Mouse (Mus musculus) adrenal gland, postnatal 25 days (tissue): ENCODE data around the gene Chil1. TPM values are rescaled to one million over a fixed set of nuclear protein-coding genes. Genes with fewer than 3 reads are reported as not detected.

Source experiments
- DNase-seq: peaks from one replicate; pipeline ENCODE4 v3.0.0; 2021; ENCODE audit warnings: mixed read lengths
- total RNA-seq: library from RNA; stranded (reverse); gene quantifications from 2 replicates; pipeline ENCODE4 v1.2.3, GENCODE M21; 2021

Chil1 gene
- total RNA-seq, 1 experiment from 2014 or later: 1.5 TPM

DNA sequence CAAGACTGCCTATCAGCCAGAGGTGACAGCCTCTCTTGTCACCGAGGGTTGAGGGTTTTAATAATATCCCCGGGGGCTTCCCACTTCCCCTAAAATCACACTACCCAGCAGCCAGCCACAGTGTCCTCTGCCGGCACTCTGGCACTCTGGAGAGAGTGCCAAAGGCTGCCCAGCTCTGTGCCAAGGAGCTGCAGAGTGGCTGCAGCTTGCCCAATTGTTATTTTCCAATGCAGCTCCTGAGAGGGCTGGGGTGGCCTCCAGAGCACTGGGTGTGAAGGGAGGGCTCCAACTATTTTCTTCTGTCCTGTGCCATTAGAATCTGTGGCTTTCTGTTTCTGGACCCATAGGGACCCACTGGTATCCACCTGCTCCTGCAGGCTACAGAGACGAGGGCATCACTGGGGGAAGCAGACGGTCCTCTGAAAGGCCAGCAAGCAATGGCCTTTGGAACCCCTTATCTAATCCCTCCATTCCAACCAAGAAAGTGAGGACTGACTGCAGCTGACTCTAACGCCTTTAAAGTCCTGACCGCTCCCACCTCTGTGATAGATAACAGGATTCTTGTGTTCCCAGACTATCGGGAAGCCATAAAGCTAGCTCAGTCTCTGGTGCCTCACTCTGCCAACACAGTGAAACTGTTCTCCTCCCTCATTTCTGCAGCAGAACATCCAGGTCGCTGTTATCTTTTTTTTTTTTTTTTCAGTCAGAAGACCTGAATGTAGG lies 23.5 kb downstream of the Chil1 start:
- DNase-seq: no peak

- DNase-seq: no peak
Measured at GRCm38 (mm10) chr1:134206085-134206484, 24.1 kb downstream of the Chil1 start.

DNA sequence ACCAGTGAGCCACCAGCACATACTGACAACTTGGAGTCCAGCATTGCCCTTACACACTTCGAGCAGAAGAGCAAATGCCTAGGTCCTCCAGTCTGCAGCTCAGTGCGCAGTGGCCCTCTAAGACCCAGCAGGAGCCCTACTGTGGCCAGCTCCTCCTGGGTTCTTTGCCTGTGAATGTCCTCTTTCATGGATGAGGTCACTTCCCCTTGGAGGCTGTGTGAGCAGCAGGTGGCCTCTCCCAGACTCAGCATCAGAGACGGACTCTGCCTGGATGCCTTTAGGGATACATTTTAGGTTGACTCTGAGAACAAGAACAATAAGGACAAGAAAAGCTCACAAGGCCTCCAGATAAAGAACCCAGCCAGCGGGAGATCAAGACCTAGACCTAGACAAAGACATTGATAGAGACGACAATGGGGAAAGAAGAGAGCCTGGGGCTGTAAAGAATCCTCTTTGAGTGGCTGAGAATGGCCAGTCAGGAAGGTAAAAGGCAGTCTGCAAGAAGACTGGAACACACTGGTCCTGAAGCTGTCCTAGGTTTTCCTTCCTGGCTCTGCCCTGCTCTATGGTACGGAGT lies 28.3 kb downstream of the Chil1 start:
- no peak for DNase-seq

GRCm38 (mm10) chr1:134211043-134211442 lies 29.1 kb downstream of the Chil1 start:
- no peak for DNase-seq

GRCm38 (mm10) chr1:134211631-134212030 lies 29.7 kb downstream of the Chil1 start:
- DNase-seq: no peak

GRCm38 (mm10) chr1:134212351-134212750 lies 30.4 kb downstream of the Chil1 start:
- no peak for DNase-seq

GRCm38 (mm10) chr1:134213405-134213804 lies 31.4 kb downstream of the Chil1 start:
- DNase-seq: no peak

- no peak for DNase-seq
Measured at GRCm38 (mm10) chr1:134215059-134215458, 33.1 kb downstream of the Chil1 start.

GRCm38 (mm10) chr1:134215751-134216628 lies 34.0 kb downstream of the Chil1 start:
- no peak for DNase-seq

GRCm38 (mm10) chr1:134216629-134216971 lies 34.6 kb downstream of the Chil1 start:
- DNase-seq: no peak

GRCm38 (mm10) chr1:134217028-134217481 lies 35.1 kb downstream of the Chil1 start:
- peak; percentile 65 for DNase-seq

DNA sequence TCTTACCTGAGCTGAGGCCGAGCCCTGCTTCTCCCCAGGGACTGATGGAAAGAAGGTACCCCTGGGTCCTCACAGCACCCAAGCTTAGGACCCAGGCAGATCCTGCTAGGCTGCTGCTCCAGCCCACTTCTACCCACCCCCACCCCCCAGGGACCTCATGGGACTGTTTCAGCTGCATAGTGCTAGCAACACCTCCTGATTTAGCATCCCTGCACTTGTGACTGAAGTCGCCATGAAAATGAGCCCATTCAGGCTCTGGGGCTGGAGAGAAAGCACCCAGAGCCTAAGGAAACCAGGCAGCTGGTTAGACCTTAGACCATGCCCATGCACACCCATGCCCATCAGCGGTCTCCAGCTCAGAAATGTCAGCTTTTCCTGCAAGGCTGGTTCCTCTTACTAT lies 36.0 kb downstream of the Chil1 start:
- DNase-seq: no peak

GRCm38 (mm10) chr1:134219608-134220007 lies 37.6 kb downstream of the Chil1 start:
- DNase-seq: no peak

DNA sequence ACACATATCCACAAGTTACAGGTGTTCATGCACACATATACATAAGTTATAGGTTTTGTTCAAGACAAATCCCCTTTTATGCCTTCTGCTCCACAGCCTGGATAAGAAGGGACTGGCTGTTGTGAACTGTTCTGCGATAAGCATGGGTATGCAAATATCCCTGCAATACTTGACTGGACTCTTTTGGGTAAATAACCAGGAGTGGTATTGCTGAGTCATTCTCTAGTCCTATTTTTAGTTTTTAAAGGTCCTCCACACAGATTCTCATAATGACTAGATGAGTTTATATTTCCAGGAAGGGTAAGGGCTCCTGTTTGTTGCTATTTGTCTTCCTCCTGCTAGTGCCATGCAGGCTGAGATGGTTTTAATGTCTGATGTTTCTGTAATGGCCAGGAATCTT lies 39.2 kb downstream of the Chil1 start:
- DNase-seq: no peak

DNA sequence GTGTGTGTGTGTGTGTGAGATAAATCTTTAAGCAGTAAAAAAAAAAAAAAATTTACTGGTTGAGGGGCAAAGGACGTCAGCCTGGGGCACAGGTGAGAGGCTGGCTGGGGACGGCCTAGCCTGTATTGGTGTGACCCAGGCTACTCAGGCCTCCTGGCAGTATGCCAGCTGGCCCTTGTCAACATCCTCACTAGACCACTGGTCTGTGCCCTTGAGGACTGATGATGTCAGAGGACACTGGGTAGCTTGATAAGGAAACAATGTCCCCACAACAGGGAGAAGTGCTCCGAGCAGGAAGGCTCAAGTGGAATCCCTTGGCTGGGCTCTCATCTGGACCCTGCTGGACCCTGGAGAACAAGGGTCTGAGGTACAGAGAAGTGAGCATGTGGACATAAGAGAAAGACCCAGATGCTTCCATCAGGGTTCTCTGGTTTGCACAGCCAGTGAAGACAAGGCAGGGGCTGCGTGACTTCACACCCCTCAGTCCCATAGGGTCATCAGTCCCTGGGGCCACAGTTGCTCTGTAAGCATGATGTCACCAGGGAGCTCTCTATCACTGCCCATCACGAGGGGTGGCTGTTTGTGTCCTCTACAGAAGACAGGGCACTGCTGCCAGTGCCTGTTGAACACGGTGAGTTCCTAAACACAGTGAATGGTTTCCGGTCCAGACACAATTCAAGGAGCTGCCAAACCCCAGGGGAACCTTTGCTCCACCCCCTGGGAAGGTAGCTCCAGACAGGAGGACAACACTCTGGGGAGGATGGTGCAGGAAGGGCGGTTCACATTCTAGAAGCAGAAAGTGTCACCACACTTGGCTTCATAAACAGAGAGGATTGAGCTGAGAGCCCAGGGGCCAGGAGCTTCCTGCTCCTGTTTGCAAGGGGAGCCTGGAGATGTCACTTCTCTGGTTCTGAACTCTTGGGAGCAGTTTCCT lies 40.4 kb downstream of the Chil1 start:
- DNase-seq: peak; percentile 83

GRCm38 (mm10) chr1:134224649-134225227 lies 42.8 kb downstream of the Chil1 start:
- DNase-seq: no peak

- no peak for DNase-seq
Measured at GRCm38 (mm10) chr1:134225375-134225774, 43.4 kb downstream of the Chil1 start.

- no peak for DNase-seq
Measured at GRCm38 (mm10) chr1:134226739-134227138, 44.8 kb downstream of the Chil1 start.

DNA sequence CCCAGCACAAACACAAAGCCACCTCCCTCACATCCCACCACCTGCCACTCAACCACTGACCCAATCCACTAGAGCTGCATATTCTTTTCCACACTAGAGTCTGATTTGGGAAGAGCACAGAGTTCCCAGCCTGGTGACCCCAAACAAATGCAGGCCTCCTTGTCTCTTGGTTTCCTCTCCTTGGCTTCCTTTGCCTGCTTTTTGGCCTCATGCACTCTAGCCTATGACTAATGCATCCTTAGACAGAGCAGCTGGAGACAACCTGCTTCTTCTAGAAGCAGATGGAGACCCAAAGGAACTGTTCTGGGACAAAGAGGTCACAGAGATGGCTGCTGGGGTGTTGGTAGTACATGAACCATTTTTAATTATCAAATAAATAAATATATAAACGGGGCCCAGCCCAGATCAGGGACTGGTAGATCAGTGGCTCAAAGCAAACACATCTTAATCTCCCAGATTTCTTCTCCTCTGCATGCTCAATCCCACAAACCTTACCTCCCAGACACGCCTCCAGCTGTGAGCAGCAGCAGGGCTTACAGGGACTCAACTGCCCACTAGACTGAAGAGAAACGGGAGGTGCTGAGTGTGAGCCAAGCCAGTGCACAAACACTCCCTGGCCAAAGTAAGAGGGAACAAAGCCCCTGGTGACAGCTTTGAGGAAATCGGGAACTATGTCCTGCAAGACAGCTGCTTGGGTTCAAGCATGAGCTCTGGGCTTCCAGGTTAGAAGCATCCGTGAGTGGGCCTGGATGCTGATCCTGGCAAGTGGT lies 48.0 kb downstream of the Chil1 start:
- no peak for DNase-seq

GRCm38 (mm10) chr1:134230638-134231228 lies 48.8 kb downstream of the Chil1 start:
- DNase-seq: no peak
